Mouse (Mus musculus) CH12.LX (cell line): ENCODE data around the gene Specc1l. TPM values are rescaled to one million over a fixed set of nuclear protein-coding genes. Genes with fewer than 3 reads are reported as not detected.

Experiments
- DNase-seq: peaks from one replicate; pipeline ENCODE4 v3.0.0-alpha.2; 2013; ENCODE audit errors: extremely low read depth
- H3K27ac ChIP-seq: 2 replicates; pipeline ENCODE4 v1.5.1; 2012; ENCODE audit warnings: low read depth, mild to moderate bottlenecking, control low read depth, moderate library complexity; ENCODE audit not compliant: insufficient read depth
- H3K27me3 ChIP-seq: replicated peaks from 2 replicates; pipeline ENCODE3; 2012; ENCODE audit warnings: inconsistent platforms
- H3K36me3 ChIP-seq, 2 experiments: replicated peaks in 1 of 2; 2 replicates each; pipeline versions ENCODE3 to v1.6.1; 2012; ENCODE audit warnings: inconsistent platforms in 1 of 2, low read length in 1 of 2, mild to moderate bottlenecking in 1 of 2, mixed read lengths in 1 of 2, moderate library complexity in 1 of 2; ENCODE audit not compliant: control insufficient read depth in 1 of 2, insufficient read depth in 1 of 2
- H3K4me1 ChIP-seq, 2 experiments: 2 replicates each; pipeline ENCODE4 v1.6.1; 2012; ENCODE audit warnings: inconsistent platforms in 1 of 2, moderate library complexity in 1 of 2; ENCODE audit not compliant: insufficient read depth in 2 of 2, control insufficient read depth in 1 of 2
- H3K4me2 ChIP-seq: 2 replicates; pipeline ENCODE4 v1.6.1; 2012; ENCODE audit warnings: low read depth, mild to moderate bottlenecking, control low read depth; ENCODE audit not compliant: poor library complexity, insufficient read depth, severe bottlenecking
- H3K4me3 ChIP-seq, 3 experiments: fragments of 150-350 bp in 1 of 3; sonication (generic) in 1 of 3; replicated peaks in 1 of 3; 2 replicates each; pipeline versions ENCODE3 to v1.5.1; 2011 to 2012; ENCODE audit warnings: low read depth in 2 of 3, low read length in 2 of 3, mild to moderate bottlenecking in 2 of 3, moderate library complexity in 2 of 3, control low read depth in 1 of 3, improper control_type of control experiment in 1 of 3, inconsistent platforms in 1 of 3, mixed read lengths in 1 of 3; ENCODE audit not compliant: poor library complexity in 1 of 3
- H3K79me2 ChIP-seq: replicated peaks from 2 replicates; pipeline ENCODE4 v1.6.1; 2012; ENCODE audit warnings: mild to moderate bottlenecking, moderate library complexity; ENCODE audit not compliant: control insufficient read depth, poor library complexity, insufficient read depth, severe bottlenecking; ENCODE audit errors: extremely low read depth
- H3K9ac ChIP-seq: 2 replicates; pipeline ENCODE4 v1.6.1; 2012; ENCODE audit warnings: low read depth, mild to moderate bottlenecking, control low read depth, moderate library complexity; ENCODE audit not compliant: insufficient read depth
- H3K9me3 ChIP-seq: replicated peaks from 2 replicates; pipeline ENCODE3; 2012; ENCODE audit warnings: low read length, inconsistent platforms, mixed read lengths
- E2F4 ChIP-seq: IDR thresholded peaks from 2 replicates; pipeline ENCODE4 v1.6.1; 2011; ENCODE audit warnings: low read depth, low read length, improper control_type of control experiment; ENCODE audit not compliant: insufficient replicate concordance
- dilution Hi-C: fragments of 300-500 bp; cut with MboI; formaldehyde crosslinking; loops from 2 replicates; pipeline ENCODE4 v1.14.3; 2020; ENCODE audit warnings: low sequenced_read_pairs; ENCODE audit not compliant: extremely low pct_unique_long_range_greater_than_20kb, extremely low pct_ligation_motif_present
- in situ Hi-C: fragments of 300-500 bp; cut with MboI; formaldehyde crosslinking; loops from 3 replicates; pipeline ENCODE4 v1.14.3; 2019; ENCODE audit warnings: low sequenced_read_pairs, low pct_ligation_motif_present, low pct_unique_long_range_greater_than_20kb, mixed read lengths
- polyA plus RNA-seq: library from polyadenylated mRNA; unstranded; fragments of >175 nt; gene quantifications from 2 replicates; pipeline ENCODE4 v1.2.1, GENCODE M21; 2012; ENCODE audit warnings: low read depth; ENCODE audit not compliant: insufficient read length
- total RNA-seq, 2 experiments: library from RNA; depleted of rRNA; stranded (reverse); fragments of 300-350 nt in 1 of 2; fragments of >200 nt in 1 of 2; gene quantifications; 2 replicates each; pipeline ENCODE4 v1.2.3; 2012 to 2014

The Specc1l gene
- total and polyA plus RNA-seq, 3 experiments: 18.6 to 25.1 (median 21.1) TPM

GRCm38 (mm10) chr10:75355341-75355740, 143.5 kb downstream of the Specc1l start:
- dilution Hi-C loops: no loop called here

More at GRCm38 (mm10) chr10:75355341-75355740, 143.5 kb downstream of the Specc1l start:
- Histone ChIP-seq H3K27ac (no peak overlapping the region), H3K79me2 (no peaks in the 10 kb centered on the region), H3K9me3 (no peaks in the 10 kb centered on the region), H3K4me1 (peaks cover 7 to 15% of the 10 kb centered on the region in 2 experiments; a peak in 3 of 4 replicates), H3K9ac (no peak overlapping the region), H3K4me3 (no peak overlapping the region), H3K4me2 (peak overlapping the region; percentile 11; the same call in 1 of the 2 replicates), H3K27me3 (no peaks in the 10 kb centered on the region), H3K36me3 (no peaks in the 10 kb centered on the region)
- no peak for DNase-seq
- in situ Hi-C loops: no loop called here
- no peak for TF ChIP-seq E2F4

Other genes with a start within 250 kb of the Specc1l start
- gene Gnaz, start 244.9 kb upstream of the Specc1l start, total RNA-seq (2012; rRNA removed): 36.9 and 49.9 TPM in 2 replicates
- 4.3 and 5.5 TPM in 2 replicates for gene Gnaz, start 244.9 kb upstream of the Specc1l start, total RNA-seq (2014; rRNA removed)
- 2.7 TPM in 2 replicates for gene Gnaz, start 244.9 kb upstream of the Specc1l start, polyA plus RNA-seq
- gene Rsph14, start 179.5 kb upstream of the Specc1l start, total RNA-seq (2012; rRNA removed): 0.13 TPM in 1 of 2 replicates, not detected in the other
- not detected in 2 replicates for gene Rsph14, start 179.5 kb upstream of the Specc1l start, total RNA-seq (2014; rRNA removed)
- not detected in 2 replicates for gene Rsph14, start 179.5 kb upstream of the Specc1l start, polyA plus RNA-seq
- 0.59 and 0.67 TPM in 2 replicates for gene Rab36, start 175.0 kb upstream of the Specc1l start, total RNA-seq (2012; rRNA removed)
- gene Rab36, start 175.0 kb upstream of the Specc1l start, total RNA-seq (2014; rRNA removed): 0.07 and 0.34 TPM in 2 replicates
- 1.2 and 1.5 TPM in 2 replicates for gene Rab36, start 175.0 kb upstream of the Specc1l start, polyA plus RNA-seq
- 18.2 and 22.1 TPM in 2 replicates for gene Bcr, start 151.5 kb upstream of the Specc1l start, total RNA-seq (2012; rRNA removed)
- 4.0 and 4.3 TPM in 2 replicates for gene Bcr, start 151.5 kb upstream of the Specc1l start, total RNA-seq (2014; rRNA removed)
- gene Bcr, start 151.5 kb upstream of the Specc1l start, polyA plus RNA-seq: 18.6 and 20.0 TPM in 2 replicates
- 7.1 and 14.4 TPM in 2 replicates for gene Adora2a, start 104.8 kb downstream of the Specc1l start, total RNA-seq (2012; rRNA removed)
- 2.5 and 3.2 TPM in 2 replicates for gene Adora2a, start 104.8 kb downstream of the Specc1l start, total RNA-seq (2014; rRNA removed)
- gene Adora2a, start 104.8 kb downstream of the Specc1l start, polyA plus RNA-seq: 6.4 and 7.6 TPM in 2 replicates
- 2.0 and 2.8 TPM in 2 replicates for gene Upb1, start 189.0 kb downstream of the Specc1l start, total RNA-seq (2012; rRNA removed)
- gene Upb1, start 189.0 kb downstream of the Specc1l start, total RNA-seq (2014; rRNA removed): 1.3 and 1.9 TPM in 2 replicates
- gene Upb1, start 189.0 kb downstream of the Specc1l start, polyA plus RNA-seq: 1.6 and 1.7 TPM in 2 replicates